Mouse (Mus musculus) MEL (cell line): ENCODE results near the gene Tmem242. TPM values are rescaled to one million over a fixed set of nuclear protein-coding genes. Genes with fewer than 3 reads are reported as not detected.

Experiments used
- DNase-seq: peaks from one replicate; pipeline ENCODE4 v3.0.0; 2011; ENCODE audit warnings: low read depth, low spot score
- H3K27ac ChIP-seq: 2 replicates; pipeline ENCODE4 v1.5.1; 2012; ENCODE audit warnings: low read depth, mild to moderate bottlenecking, control low read depth, low read length, moderate library complexity; ENCODE audit not compliant: control insufficient read depth
- H3K27me3 ChIP-seq, 2 experiments: fragments of 150-350 bp in 1 of 2; sonication (generic) in 1 of 2; 2 replicates each; pipeline ENCODE4 v1.6.1; 2012; ENCODE audit warnings: low read length in 2 of 2, mild to moderate bottlenecking in 2 of 2, improper control_type of control experiment in 1 of 2, moderate library complexity in 1 of 2; ENCODE audit not compliant: insufficient read depth in 2 of 2, control insufficient read depth in 1 of 2
- H3K36me3 ChIP-seq, 2 experiments: 2 replicates each; pipeline ENCODE4 v1.6.1; 2012 to 2014; ENCODE audit warnings: low read length in 2 of 2, improper control_type of control experiment in 1 of 2, inconsistent platforms in 1 of 2, mild to moderate bottlenecking in 1 of 2; ENCODE audit not compliant: insufficient read depth in 2 of 2, control insufficient read depth in 1 of 2
- H3K4me1 ChIP-seq, 2 experiments: fragments of 150-350 bp in 1 of 2; sonication (generic) in 1 of 2; 2 replicates each; pipeline ENCODE4 v1.6.1; 2012; ENCODE audit warnings: low read length in 2 of 2, improper control_type of control experiment in 1 of 2, mild to moderate bottlenecking in 1 of 2; ENCODE audit not compliant: insufficient read depth in 2 of 2, control insufficient read depth in 1 of 2
- H3K4me3 ChIP-seq, 2 experiments: fragments of 150-350 bp in 1 of 2; sonication (generic) in 1 of 2; 2 replicates each; pipeline ENCODE4 v1.5.1; 2012; ENCODE audit warnings: low read depth in 2 of 2, low read length in 2 of 2, mild to moderate bottlenecking in 2 of 2, moderate library complexity in 2 of 2, control low read depth in 1 of 2, improper control_type of control experiment in 1 of 2; ENCODE audit not compliant: control insufficient read depth in 1 of 2, insufficient read depth in 1 of 2
- H3K79me2 ChIP-seq: 2 replicates; pipeline ENCODE4 v1.6.1; 2012; ENCODE audit warnings: mild to moderate bottlenecking, low read length, moderate library complexity; ENCODE audit not compliant: control insufficient read depth, poor library complexity, insufficient read depth
- H3K9ac ChIP-seq: 2 replicates; pipeline ENCODE4 v1.6.1; 2012; ENCODE audit warnings: low read depth, mild to moderate bottlenecking, control low read depth, low read length, moderate library complexity; ENCODE audit not compliant: control insufficient read depth, poor library complexity, severe bottlenecking
- H3K9me3 ChIP-seq: fragments of 150-350 bp; sonication (generic); replicated peaks from 2 replicates; pipeline ENCODE4 v1.6.1; 2012; ENCODE audit warnings: mild to moderate bottlenecking, low read length, improper control_type of control experiment, moderate library complexity; ENCODE audit not compliant: insufficient read depth
- BHLHE40 ChIP-seq: IDR thresholded peaks from 2 replicates; pipeline ENCODE4 v1.6.1; 2012; ENCODE audit warnings: low read depth, mild to moderate bottlenecking, inconsistent platforms, low read length, improper control_type of control experiment, borderline replicate concordance
- CHD1 ChIP-seq: IDR thresholded peaks from 2 replicates; pipeline ENCODE4 v1.6.1; 2012; ENCODE audit warnings: low read depth, mild to moderate bottlenecking, inconsistent platforms, low read length, improper control_type of control experiment
- CHD2 ChIP-seq: IDR thresholded peaks from 2 replicates; pipeline ENCODE4 v1.6.1; 2011; ENCODE audit warnings: low read length, improper control_type of control experiment
- E2F4 ChIP-seq: IDR thresholded peaks from 2 replicates; pipeline ENCODE4 v1.6.1; 2011; ENCODE audit warnings: low read depth, low read length, improper control_type of control experiment, borderline replicate concordance
- ELF1 ChIP-seq: IDR thresholded peaks from 2 replicates; pipeline ENCODE4 v1.6.1; 2014; ENCODE audit warnings: low read depth, mild to moderate bottlenecking, inconsistent platforms, low read length, improper control_type of control experiment, moderate library complexity
- EP300 ChIP-seq, 2 experiments: IDR thresholded peaks; 2 replicates each; pipeline ENCODE4 v1.6.1; 2011; ENCODE audit warnings: improper control_type of control experiment in 2 of 2, low read length in 2 of 2, low read depth in 1 of 2, mild to moderate bottlenecking in 1 of 2
- ETS1 ChIP-seq: IDR thresholded peaks from 2 replicates; pipeline ENCODE4 v1.6.1; 2012; ENCODE audit warnings: low read depth, mild to moderate bottlenecking, inconsistent platforms, low read length, improper control_type of control experiment, moderate library complexity
- GABPA ChIP-seq: IDR thresholded peaks from 2 replicates; pipeline ENCODE4 v1.6.1; 2012; ENCODE audit warnings: low read depth, mild to moderate bottlenecking, inconsistent platforms, low read length, improper control_type of control experiment, moderate library complexity
- GATA1 ChIP-seq: IDR thresholded peaks from 2 replicates; pipeline ENCODE4 v1.6.1; 2011; ENCODE audit warnings: low read depth, low read length, improper control_type of control experiment
- JUND ChIP-seq: IDR thresholded peaks from 2 replicates; pipeline ENCODE4 v1.6.1; 2011; ENCODE audit warnings: low read depth, mild to moderate bottlenecking, improper control_type of control experiment, low read length
- MAX ChIP-seq: IDR thresholded peaks from 2 replicates; pipeline ENCODE4 v1.6.1; 2011; ENCODE audit warnings: low read length, improper control_type of control experiment
- MYB ChIP-seq: IDR thresholded peaks from 2 replicates; pipeline ENCODE4 v1.6.1; 2011; ENCODE audit warnings: mild to moderate bottlenecking, low read depth, low read length, improper control_type of control experiment
- NELFE ChIP-seq: IDR thresholded peaks from 2 replicates; pipeline ENCODE4 v1.6.1; 2011; ENCODE audit warnings: low read depth, low read length, improper control_type of control experiment
- NRF1 ChIP-seq: IDR thresholded peaks from 2 replicates; pipeline ENCODE4 v1.6.1; 2014; ENCODE audit warnings: low read depth, mild to moderate bottlenecking, inconsistent platforms, low read length, improper control_type of control experiment, moderate library complexity; ENCODE audit not compliant: poor library complexity, insufficient read depth, severe bottlenecking
- POLR2A ChIP-seq, 2 experiments: IDR thresholded peaks; 2 replicates each; pipeline ENCODE4 v1.6.1; 2011 to 2012; ENCODE audit warnings: low read length in 2 of 2, mild to moderate bottlenecking in 2 of 2, control low read depth in 1 of 2, improper control_type of control experiment in 1 of 2, low read depth in 1 of 2, moderate library complexity in 1 of 2; ENCODE audit not compliant: control insufficient read depth in 1 of 2, insufficient read depth in 1 of 2, poor library complexity in 1 of 2
- POLR2AphosphoS2 ChIP-seq: IDR thresholded peaks from 2 replicates; pipeline ENCODE4 v1.6.1; 2011; ENCODE audit warnings: low read length, improper control_type of control experiment
- POLR2AphosphoS5 ChIP-seq: IDR thresholded peaks from 2 replicates; pipeline ENCODE4 v1.6.1; 2012; ENCODE audit warnings: low read depth, borderline replicate concordance, mild to moderate bottlenecking, inconsistent platforms, low read length, moderate library complexity, mixed read lengths
- RAD21 ChIP-seq: IDR thresholded peaks from 2 replicates; pipeline ENCODE4 v1.6.1; 2011; ENCODE audit warnings: mild to moderate bottlenecking, low read depth, low read length, improper control_type of control experiment
- SMC3 ChIP-seq: IDR thresholded peaks from 2 replicates; pipeline ENCODE4 v1.6.1; 2011; ENCODE audit warnings: low read depth, low read length, improper control_type of control experiment
- TAL1 ChIP-seq: IDR thresholded peaks from 2 replicates; pipeline ENCODE4 v1.6.1; 2012; ENCODE audit warnings: mild to moderate bottlenecking, inconsistent platforms, low read length, moderate library complexity, mixed read lengths
- TCF12 ChIP-seq: IDR thresholded peaks from 2 replicates; pipeline ENCODE4 v1.6.1; 2014; ENCODE audit warnings: low read depth, mild to moderate bottlenecking, inconsistent platforms, low read length, improper control_type of control experiment, moderate library complexity
- UBTF ChIP-seq: IDR thresholded peaks from 2 replicates; pipeline ENCODE4 v1.6.1; 2012; ENCODE audit warnings: low read depth, mild to moderate bottlenecking, inconsistent platforms, low read length, improper control_type of control experiment, moderate library complexity, borderline replicate concordance; ENCODE audit not compliant: insufficient read depth
- USF2 ChIP-seq, 2 experiments: IDR thresholded peaks; 2 replicates each; pipeline ENCODE4 v1.6.1; 2011 to 2012; ENCODE audit warnings: improper control_type of control experiment in 2 of 2, low read length in 2 of 2, borderline replicate concordance in 1 of 2, inconsistent platforms in 1 of 2, low read depth in 1 of 2, mild to moderate bottlenecking in 1 of 2; ENCODE audit not compliant: insufficient read depth in 1 of 2
- ZC3H11A ChIP-seq: IDR thresholded peaks from 2 replicates; pipeline ENCODE4 v1.6.1; 2012; ENCODE audit warnings: low read depth, mild to moderate bottlenecking, inconsistent platforms, low read length, improper control_type of control experiment
- ZKSCAN1 ChIP-seq: IDR thresholded peaks from 2 replicates; pipeline ENCODE4 v1.6.1; 2012; ENCODE audit warnings: low read depth, mild to moderate bottlenecking, inconsistent platforms, low read length, improper control_type of control experiment, moderate library complexity
- ZNF384 ChIP-seq: IDR thresholded peaks from 2 replicates; pipeline ENCODE4 v1.6.1; 2012; ENCODE audit warnings: low read depth, mild to moderate bottlenecking, inconsistent platforms, low read length, improper control_type of control experiment
- polyA plus RNA-seq, 2 experiments: library from polyadenylated mRNA; stranded (reverse) in 1 of 2; unstranded in 1 of 2; fragments of >175 nt in 1 of 2; fragments of >200 nt in 1 of 2; gene quantifications; 2 replicates each; pipeline versions ENCODE4 v1.2.1 to v1.2.4; 2012; ENCODE audit warnings: low replicate concordance in 2 of 2, low read depth in 1 of 2; ENCODE audit not compliant: insufficient read length in 2 of 2, insufficient read depth in 1 of 2, missing spikeins in 1 of 2
- total RNA-seq: library from RNA; depleted of rRNA; stranded (reverse); fragments of 300-350 nt; gene quantifications from 2 replicates; pipeline ENCODE4 v1.2.3, GENCODE M21; 2012

The Tmem242 gene
- total and polyA plus RNA-seq, 3 experiments: 27.0 to 49.2 TPM; not detected in 1

- TF ChIP-seq E2F4: no peak
- TF ChIP-seq UBTF: no peak
- 0 out of 2 replicates have a peak, but pooled peaks have one; percentile 45 for TF ChIP-seq MAX
- TF ChIP-seq CHD1: no peak
- no peak for TF ChIP-seq USF2 (IDR thresholded peaks at IDR 0.05; ENCODE audit: borderline replicate concordance in 1 of 2, insufficient read depth in 1 of 2, low read depth in 1 of 2, low read length in 2 of 2)
- no peak for TF ChIP-seq JUND
- peak; percentile 5 to 38; a peak in 2 of 4 replicates for TF ChIP-seq EP300 (IDR thresholded peaks at IDR 0.05; ENCODE audit: low read depth in 1 of 2, low read length in 2 of 2)
- peak; percentile 68; the same call in 1 of the 2 replicates for TF ChIP-seq ELF1
- TF ChIP-seq CHD2: no peak
- no peak for TF ChIP-seq SMC3
- peak; percentile 49; the same call in 1 of the 2 replicates for TF ChIP-seq NELFE
- TF ChIP-seq, all 39 proteins: peak for 9
Measured at GRCm38 (mm10) chr17:5475960-5476725, 36.1 kb upstream of the Tmem242 start (continued).

- H3K36me3 ChIP-seq: peaks cover 0 to 2% of the 10 kb centered on the region in 2 experiments; a peak in 2 of 4 replicates
- H3K9me3 ChIP-seq: no peaks in the 10 kb centered on the region
- peaks cover 0 to 5% of the 10 kb centered on the region in 2 experiments; a peak in 1 of 4 replicates for H3K4me1 ChIP-seq
- no peak overlapping the region for H3K27ac ChIP-seq
- H3K79me2 ChIP-seq: no peaks in the 10 kb centered on the region
- peak; percentile 49 for DNase-seq
- H3K27me3 ChIP-seq: 0 out of 4 replicates have a peak, but pooled peaks cover 0 to 1% of the 10 kb centered on the region in 2 experiments
- H3K9ac ChIP-seq: no peak overlapping the region
- H3K4me3 ChIP-seq: no peak overlapping the region
- TF ChIP-seq CHD2 (no peak), BHLHE40 (no peak), POLR2A (IDR thresholded peaks at IDR 0.05; ENCODE audit: control insufficient read depth in 1 of 2, insufficient read depth in 1 of 2, low read depth in 1 of 2, low read length in 2 of 2, poor library complexity in 1 of 2) (no peak), ZC3H11A (no peak), MYB (no peak), GABPA (no peak), POLR2AphosphoS2 (no peak), ETS1 (no peak), TCF12 (no peak), CHD1 (no peak), ZNF384 (no peak), GATA1 (no peak), NRF1 (no peak), POLR2AphosphoS5 (no peak), MAX (no peak), E2F4 (no peak), SMC3 (no peak), TAL1 (no peak), RAD21 (no peak), ZKSCAN1 (no peak)
Measured at GRCm38 (mm10) chr17:5472268-5472667, 32.2 kb upstream of the Tmem242 start.
